In the genomic region with DNA sequence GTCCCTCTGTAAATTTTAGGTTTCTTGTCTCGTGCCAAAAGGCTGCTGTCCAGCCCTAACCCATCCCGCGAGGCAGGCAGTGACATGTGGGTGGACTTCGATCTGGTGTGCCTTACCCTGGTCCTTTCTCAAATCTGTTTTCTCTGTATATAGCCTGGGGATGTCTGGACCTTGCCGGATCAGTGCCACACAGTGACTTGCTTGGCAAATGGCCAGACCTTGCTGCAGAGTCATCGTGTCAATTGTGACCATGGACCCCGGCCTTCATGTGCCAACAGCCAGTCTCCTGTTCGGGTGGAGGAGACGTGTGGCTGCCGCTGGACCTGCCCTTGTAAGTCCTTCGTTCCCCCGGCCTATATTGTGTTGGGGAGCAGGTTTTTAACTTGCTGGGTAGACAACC, we compare ENCODE assay signal across 23 mouse cellular contexts. TPM values are rescaled to one million over a fixed set of nuclear protein-coding genes. Genes with fewer than 3 reads are reported as not detected.
A peak's percentile ranks its signal among the peaks of the same experiment; 100 is the strongest.
DNase-seq lines count a peak whose midpoint lies in the region; ATAC-seq and TF ChIP-seq lines count a peak whose summit lies in the region.
"Had no signal": no experiment of that assay in that cellular context is flagged by ENCODE, and none has a peak within 500 bp of the region (broad histone marks: within the 10 kb centered on the region; RNA-seq: fewer than 3 reads in every experiment).

No protein-coding gene starts in this region.

- TF ChIP-seq CTCF in CH12.LX (conservative IDR thresholded peaks at IDR 0.05 in 1 of 2, IDR thresholded peaks at IDR 0.05 in 1 of 2; ENCODE audit: low read depth in 2 of 2, low read length in 2 of 2) = no peak

- no peak overlapping the region for H3K27ac ChIP-seq in kidney, embryonic 16.5 days (ENCODE audit: low read length)
- no peak overlapping the region for H3K27ac ChIP-seq in CH12.LX (ENCODE audit: insufficient read depth, low read depth)
- H3K27ac ChIP-seq in forebrain, embryonic 14.5 days (ENCODE audit: low read depth, low read length) = no peak overlapping the region
- H3K27ac ChIP-seq: embryonic facial prominence, embryonic 13.5 days; forebrain, embryonic 13.5 days; gastrocnemius, adult 2 months; heart, embryonic 13.5 days; intestine, embryonic 15.5 days had no signal

- H3K4me3 ChIP-seq in kidney, embryonic 16.5 days (ENCODE audit: low read length) = no peak overlapping the region
- no peak overlapping the region for H3K4me3 ChIP-seq in CH12.LX (replicated peaks in 1 of 3; ENCODE audit: low read depth in 2 of 3, low read length in 2 of 3, poor library complexity in 1 of 3)
- no peak overlapping the region for H3K4me3 ChIP-seq in forebrain, embryonic 14.5 days (ENCODE audit: low read depth, low read length)
- H3K4me3 ChIP-seq: embryonic facial prominence, embryonic 13.5 days; forebrain, embryonic 13.5 days; gastrocnemius, adult 2 months; heart, embryonic 13.5 days; intestine, embryonic 15.5 days had no signal

- H3K27me3 ChIP-seq in kidney, embryonic 16.5 days (ENCODE audit: insufficient read depth, low read length) = no peaks in the 10 kb centered on the region
- H3K27me3 ChIP-seq in CH12.LX (replicated peaks) = peaks cover 91% of the 10 kb centered on the region
- H3K27me3 ChIP-seq in forebrain, embryonic 14.5 days (replicated peaks; ENCODE audit: control insufficient read depth, insufficient read depth, low read length) = no peaks in the 10 kb centered on the region
- H3K27me3 ChIP-seq: embryonic facial prominence, embryonic 13.5 days; forebrain, embryonic 13.5 days; heart, embryonic 13.5 days; intestine, embryonic 15.5 days had no signal

- no peak for TF ChIP-seq EP300 in CH12.LX (IDR thresholded peaks at IDR 0.05; ENCODE audit: low read length)

- H3K9me3 ChIP-seq in kidney, embryonic 16.5 days (ENCODE audit: low read length) = no peaks in the 10 kb centered on the region
- no peaks in the 10 kb centered on the region for H3K9me3 ChIP-seq in CH12.LX (replicated peaks; ENCODE audit: low read length)
- no peaks in the 10 kb centered on the region for H3K9me3 ChIP-seq in forebrain, embryonic 14.5 days (replicated peaks; ENCODE audit: control insufficient read depth, low read length)
- H3K9me3 ChIP-seq: embryonic facial prominence, embryonic 13.5 days; forebrain, embryonic 13.5 days; heart, embryonic 13.5 days; intestine, embryonic 15.5 days had no signal

- H3K4me2 ChIP-seq in kidney, embryonic 16.5 days (replicated peaks; ENCODE audit: low read depth, low read length) = no peak overlapping the region
- no peak overlapping the region for H3K4me2 ChIP-seq in CH12.LX (ENCODE audit: insufficient read depth, low read depth, poor library complexity, severe bottlenecking)
- H3K4me2 ChIP-seq in forebrain, embryonic 14.5 days (ENCODE audit: low read length) = no peak overlapping the region
- H3K4me2 ChIP-seq: embryonic facial prominence, embryonic 13.5 days; forebrain, embryonic 13.5 days; heart, embryonic 13.5 days; intestine, embryonic 15.5 days had no signal

- 74% methylated on average over 12 of the region's 12 CpGs for WGBS in kidney, embryonic 16.5 days
- 86% methylated on average over 12 of the region's 12 CpGs for WGBS in forebrain, embryonic 14.5 days

- no peaks in the 10 kb centered on the region for H3K79me2 ChIP-seq in CH12.LX (replicated peaks; ENCODE audit: control insufficient read depth, extremely low read depth, insufficient read depth, poor library complexity, severe bottlenecking)

- no peak for ATAC-seq in kidney, embryonic 16.5 days (ENCODE audit: low FRiP score, low TSS enrichment)
- ATAC-seq in inflammation-experienced regulatory T-cells, adult 6 months = no peak
- no peak for ATAC-seq in forebrain, embryonic 14.5 days
- ATAC-seq: CD4-positive, CD25-positive, alpha-beta regulatory T cell, adult 4 months; forebrain, embryonic 13.5 days; hindbrain, embryonic 16.5 days; intestine, embryonic 15.5 days had no signal

- H3K9ac ChIP-seq in kidney, embryonic 16.5 days (replicated peaks; ENCODE audit: low read length) = no peak overlapping the region
- H3K9ac ChIP-seq in CH12.LX (ENCODE audit: insufficient read depth, low read depth) = no peak overlapping the region
- H3K9ac ChIP-seq in forebrain, embryonic 14.5 days (ENCODE audit: low read length) = no peak overlapping the region
- H3K9ac ChIP-seq: embryonic facial prominence, embryonic 13.5 days; forebrain, embryonic 13.5 days; heart, embryonic 13.5 days; intestine, embryonic 15.5 days had no signal

- no peak for TF ChIP-seq POLR2A in CH12.LX (IDR thresholded peaks at IDR 0.05; ENCODE audit: low read depth, low read length)

- TF ChIP-seq RAD21 in CH12.LX (IDR thresholded peaks at IDR 0.05; ENCODE audit: low read depth, low read length) = no peak

- H3K36me3 ChIP-seq in kidney, embryonic 16.5 days (ENCODE audit: insufficient read depth, low read length) = no peaks in the 10 kb centered on the region
- no peaks in the 10 kb centered on the region for H3K36me3 ChIP-seq in CH12.LX (replicated peaks in 1 of 2; ENCODE audit: control insufficient read depth in 1 of 2, insufficient read depth in 1 of 2, low read length in 1 of 2)
- H3K36me3 ChIP-seq in forebrain, embryonic 14.5 days (ENCODE audit: control insufficient read depth, insufficient read depth, low read length) = no peaks in the 10 kb centered on the region
- H3K36me3 ChIP-seq: embryonic facial prominence, embryonic 13.5 days; heart, embryonic 13.5 days; intestine, embryonic 15.5 days had no signal

- in situ Hi-C loops in CH12.LX (cut with MboI; ENCODE audit: low pct_ligation_motif_present, low pct_unique_long_range_greater_than_20kb, low sequenced_read_pairs) = no loop called here

- dilution Hi-C loops in CH12.LX (cut with MboI; ENCODE audit: extremely low pct_ligation_motif_present, extremely low pct_unique_long_range_greater_than_20kb, low sequenced_read_pairs) = no loop called here

- no peaks in the 10 kb centered on the region for H3K4me1 ChIP-seq in kidney, embryonic 16.5 days (ENCODE audit: insufficient read depth, low read length)
- 0 out of 4 replicates have a peak, but pooled peaks cover 0 to 2% of the 10 kb centered on the region in 2 experiments for H3K4me1 ChIP-seq in CH12.LX (ENCODE audit: control insufficient read depth in 1 of 2, insufficient read depth in 2 of 2)
- no peaks in the 10 kb centered on the region for H3K4me1 ChIP-seq in forebrain, embryonic 14.5 days (ENCODE audit: control insufficient read depth, insufficient read depth, low read length)
- H3K4me1 ChIP-seq: embryonic facial prominence, embryonic 13.5 days; forebrain, embryonic 13.5 days; heart, embryonic 13.5 days; intestine, embryonic 15.5 days had no signal

- DNase-seq in kidney, postnatal 14 days = peak; percentile 10
- DNase-seq in CH12.LX (ENCODE audit: extremely low read depth) = no peak
- DNase-seq in adrenal gland, adult (ENCODE audit: inconsistent age in 2 of 2, low spot score in 1 of 2) = peak; percentile 36 to 93
- DNase-seq in adrenal gland, postnatal 14 days = peak; percentile 87
- DNase-seq in B cell, adult 2 months = no peak
- DNase-seq in forebrain, embryonic 14.5 days (ENCODE audit: low spot score) = no peak
- DNase-seq: cerebellum, adult 11 months; cerebellum, adult 9-10 months; cerebellum, postnatal 36 days; gastrocnemius, adult 2 months; gastrocnemius, postnatal 25 days; heart, adult 11 months; heart, postnatal 36 days had no signal

TF ChIP-seq in CH12.LX, 34 proteins besides CTCF, POLR2A, EP300 and RAD21:
- no peak for TF ChIP-seq TCF12 (IDR thresholded peaks at IDR 0.05; ENCODE audit: low read depth, low read length)
- no peak for TF ChIP-seq KAT2A (IDR thresholded peaks at IDR 0.05; ENCODE audit: insufficient replicate concordance, low read length)
- peak; percentile 27; the same call in 1 of the 2 replicates for TF ChIP-seq BHLHE40 (IDR thresholded peaks at IDR 0.05; ENCODE audit: low read depth, low read length)
- no peak for TF ChIP-seq ZKSCAN1 (IDR thresholded peaks at IDR 0.05; ENCODE audit: borderline replicate concordance, low read depth, low read length)
- TF ChIP-seq JUN (IDR thresholded peaks at IDR 0.05; ENCODE audit: insufficient read depth, low read depth, low read length) = no peak

RNA-seq across cellular contexts. Expression of a gene that starts 41.3 kb away (rescaled TPM):
- polyA plus RNA-seq in kidney, embryonic 16.5 days (2015; fragmentation: Nextera tagmentation; extraction: Ambion mirVana) = 0.18 and 0.30 TPM in 2 replicates
- not detected in 2 replicates for total RNA-seq in CH12.LX (2012; rRNA removed)
- total RNA-seq in CH12.LX (2014; rRNA removed) = not detected in 2 replicates
- polyA plus RNA-seq in CH12.LX (2012; ENCODE audit: insufficient read length, low read depth) = not detected in 2 replicates
- 0.26 TPM in 1 of 2 replicates, not detected in the other for total RNA-seq in adrenal gland, postnatal 14 days (2021)
- polyA plus RNA-seq in inflammation-experienced regulatory T-cells, adult 6 months (2017; shearing (Covaris generic)) = not detected
- 0.07 and 0.10 TPM in 2 replicates for polyA plus RNA-seq in forebrain, embryonic 14.5 days (2014; fragmentation: Nextera tagmentation; extraction: Ambion mirVana)
- total RNA-seq: gastrocnemius, adult 2 months; gastrocnemius, postnatal 25 days; heart, postnatal 36 days; MEL had no signal
- polyA plus RNA-seq: CD4-positive, CD25-positive, alpha-beta regulatory T cell, adult 4 months; forebrain, embryonic 13.5 days; heart, postnatal 0 days had no signal

Comparison
In these comparisons a context has a peak if more than half of its experiments do, and no peak if none do; other contexts are left out.
1. DNase-seq: peak in kidney, postnatal 14 days (single experiment), adrenal gland, adult (2 of 2) and adrenal gland, postnatal 14 days (single experiment); none in CH12.LX (single experiment), B cell, adult 2 months (0 of 2) and forebrain, embryonic 14.5 days (single experiment).